Mouse (Mus musculus): ENCODE data around the gene Wwp2. TPM values are rescaled to one million over a fixed set of nuclear protein-coding genes. Genes with fewer than 3 reads are reported as not detected.
A peak's percentile ranks its signal among the peaks of the same experiment; 100 is the strongest.

Wwp2 gene
- polyA plus RNA-seq, 1 experiment from 2014 or later: 28.5 TPM

DNA sequence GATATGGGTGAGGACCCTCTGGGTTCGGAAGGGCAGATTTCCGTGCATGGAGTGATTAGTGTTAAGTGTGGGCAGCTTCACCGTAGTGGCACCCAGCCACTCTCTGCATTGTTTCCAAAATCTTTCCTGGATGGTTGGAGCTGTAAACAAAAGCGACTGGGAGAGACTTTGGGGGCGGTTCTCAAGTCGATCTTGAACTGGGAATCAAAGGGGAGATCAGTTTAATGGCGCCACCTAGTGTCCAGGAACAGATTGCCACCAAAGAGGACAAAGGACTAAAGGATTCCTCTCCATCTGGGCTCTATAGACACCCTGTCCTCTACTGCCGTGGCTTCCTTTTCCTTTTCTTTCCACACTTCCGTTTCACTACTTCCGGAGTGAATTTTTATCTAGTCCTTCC, 140.5 kb downstream of the Wwp2 start:
- H3K4me3 ChIP-seq (ENCODE audit: control insufficient read depth in 1 of 2, insufficient read depth in 1 of 2, low read depth in 1 of 2, low read length in 2 of 2): peak overlapping the region; percentile 15 to 28; a peak in 2 of 4 replicates
- H3K4me1 ChIP-seq (ENCODE audit: control insufficient read depth in 2 of 2, insufficient read depth in 2 of 2, low read length in 2 of 2): peaks cover 2 to 4% of the 10 kb centered on the region in 2 experiments; a peak in 2 of 4 replicates
- H3K36me3 ChIP-seq (ENCODE audit: control insufficient read depth, insufficient read depth, low read length): peaks cover 36% of the 10 kb centered on the region
- no peak for ATAC-seq (ENCODE audit: insufficient number of reproducible peaks, insufficient read depth, low FRiP score, low read depth)
- peak overlapping the region; percentile 59 for H3K4me2 ChIP-seq (ENCODE audit: low read length)
- H3K9ac ChIP-seq (ENCODE audit: low read length): peak overlapping the region; percentile 68
- no peaks in the 10 kb centered on the region for H3K27me3 ChIP-seq (ENCODE audit: control insufficient read depth, insufficient read depth, low read length)
- 10% methylated on average over 10 of the region's 10 CpGs for WGBS
- H3K27ac ChIP-seq (replicated peaks in 1 of 2; ENCODE audit: control insufficient read depth in 1 of 2, insufficient read depth in 1 of 2, low read depth in 2 of 2, low read length in 2 of 2): 0 out of 4 replicates have a peak overlapping the region, but pooled peaks of 1 of the 2 experiments have one; percentile 6
- H3K9me3 ChIP-seq (ENCODE audit: control insufficient read depth, low read length): no peaks in the 10 kb centered on the region

GRCm38 (mm10) chr8:107577640-107578039, 141.5 kb downstream of the Wwp2 start:
- no peak for ATAC-seq (ENCODE audit: insufficient number of reproducible peaks, insufficient read depth, low FRiP score, low read depth)
- 76% methylated on average over 4 of the region's 4 CpGs for WGBS

GRCm38 (mm10) chr8:107578132-107578531, 142.0 kb downstream of the Wwp2 start:
- H3K27me3 ChIP-seq (ENCODE audit: control insufficient read depth, insufficient read depth, low read length): no peaks in the 10 kb centered on the region
- WGBS: 79% methylated on average over 8 of the region's 8 CpGs
- no peak overlapping the region for H3K9ac ChIP-seq (ENCODE audit: low read length)
- H3K4me1 ChIP-seq (ENCODE audit: control insufficient read depth in 2 of 2, insufficient read depth in 2 of 2, low read length in 2 of 2): peaks cover 2 to 4% of the 10 kb centered on the region in 2 experiments; a peak in 2 of 4 replicates
- ATAC-seq (ENCODE audit: insufficient number of reproducible peaks, insufficient read depth, low FRiP score, low read depth): no peak
- no peak overlapping the region for H3K4me3 ChIP-seq (ENCODE audit: control insufficient read depth in 1 of 2, insufficient read depth in 1 of 2, low read depth in 1 of 2, low read length in 2 of 2)
- H3K4me2 ChIP-seq (ENCODE audit: low read length): no peak overlapping the region
- H3K9me3 ChIP-seq (ENCODE audit: control insufficient read depth, low read length): no peaks in the 10 kb centered on the region
- no peak overlapping the region for H3K27ac ChIP-seq (replicated peaks in 1 of 2; ENCODE audit: control insufficient read depth in 1 of 2, insufficient read depth in 1 of 2, low read depth in 2 of 2, low read length in 2 of 2)
- peaks cover 50% of the 10 kb centered on the region for H3K36me3 ChIP-seq (ENCODE audit: control insufficient read depth, insufficient read depth, low read length)

More at GRCm38 (mm10) chr8:107577640-107578039, 141.5 kb downstream of the Wwp2 start:
- H3K27ac ChIP-seq (replicated peaks in 1 of 2; ENCODE audit: control insufficient read depth in 1 of 2, insufficient read depth in 1 of 2, low read depth in 2 of 2, low read length in 2 of 2): no peak overlapping the region
- peaks cover 46% of the 10 kb centered on the region for H3K36me3 ChIP-seq (ENCODE audit: control insufficient read depth, insufficient read depth, low read length)
- H3K27me3 ChIP-seq (ENCODE audit: control insufficient read depth, insufficient read depth, low read length): no peaks in the 10 kb centered on the region
- H3K4me1 ChIP-seq (ENCODE audit: control insufficient read depth in 2 of 2, insufficient read depth in 2 of 2, low read length in 2 of 2): peaks cover 2 to 4% of the 10 kb centered on the region in 2 experiments; a peak in 2 of 4 replicates
- H3K9me3 ChIP-seq (ENCODE audit: control insufficient read depth, low read length): no peaks in the 10 kb centered on the region
- H3K4me2 ChIP-seq (ENCODE audit: low read length): no peak overlapping the region
- no peak overlapping the region for H3K9ac ChIP-seq (ENCODE audit: low read length)
- no peak overlapping the region for H3K4me3 ChIP-seq (ENCODE audit: control insufficient read depth in 1 of 2, insufficient read depth in 1 of 2, low read depth in 1 of 2, low read length in 2 of 2)

- H3K4me2 ChIP-seq (ENCODE audit: low read length): no peak overlapping the region
- H3K9me3 ChIP-seq (ENCODE audit: control insufficient read depth, low read length): no peaks in the 10 kb centered on the region
- 79% methylated on average over 8 of the region's 8 CpGs for WGBS
- no peak for ATAC-seq (ENCODE audit: insufficient number of reproducible peaks, insufficient read depth, low FRiP score, low read depth)
- H3K9ac ChIP-seq (ENCODE audit: low read length): no peak overlapping the region
- no peak overlapping the region for H3K27ac ChIP-seq (replicated peaks in 1 of 2; ENCODE audit: control insufficient read depth in 1 of 2, insufficient read depth in 1 of 2, low read depth in 2 of 2, low read length in 2 of 2)
- H3K27me3 ChIP-seq (ENCODE audit: control insufficient read depth, insufficient read depth, low read length): no peaks in the 10 kb centered on the region
- H3K4me1 ChIP-seq (ENCODE audit: control insufficient read depth in 2 of 2, insufficient read depth in 2 of 2, low read length in 2 of 2): peaks cover 2 to 4% of the 10 kb centered on the region in 2 experiments; a peak in 2 of 4 replicates
- no peak overlapping the region for H3K4me3 ChIP-seq (ENCODE audit: control insufficient read depth in 1 of 2, insufficient read depth in 1 of 2, low read depth in 1 of 2, low read length in 2 of 2)
- peaks cover 55% of the 10 kb centered on the region for H3K36me3 ChIP-seq (ENCODE audit: control insufficient read depth, insufficient read depth, low read length)
Measured at GRCm38 (mm10) chr8:107578541-107578940, 142.4 kb downstream of the Wwp2 start.

DNA sequence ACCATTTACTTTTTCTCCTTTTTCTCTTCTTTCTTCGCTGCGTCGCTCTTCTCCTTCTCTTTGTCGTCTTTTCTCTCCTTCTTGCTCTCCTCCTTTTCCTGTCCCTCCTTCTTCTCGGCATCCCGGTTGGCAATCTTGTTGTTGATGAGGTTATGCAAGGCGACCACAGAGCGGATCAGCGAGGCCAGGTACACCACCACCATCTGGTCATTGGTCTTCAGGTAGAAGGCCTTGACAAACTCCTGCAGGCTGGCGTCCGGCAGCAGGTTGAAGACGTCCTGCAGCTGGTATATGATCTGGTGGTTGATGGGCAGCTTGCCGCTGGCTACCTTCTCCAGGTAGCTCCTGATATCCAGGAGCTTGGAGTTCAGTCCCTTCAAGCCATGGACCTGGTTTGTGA, 144.7 kb downstream of the Wwp2 start:
- Histone ChIP-seq H3K9me3 (ENCODE audit: control insufficient read depth, low read length) (no peaks in the 10 kb centered on the region), H3K4me3 (ENCODE audit: control insufficient read depth in 1 of 2, insufficient read depth in 1 of 2, low read depth in 1 of 2, low read length in 2 of 2) (no peak overlapping the region), H3K27ac (replicated peaks in 1 of 2; ENCODE audit: control insufficient read depth in 1 of 2, insufficient read depth in 1 of 2, low read depth in 2 of 2, low read length in 2 of 2) (no peak overlapping the region), H3K4me1 (ENCODE audit: control insufficient read depth in 2 of 2, insufficient read depth in 2 of 2, low read length in 2 of 2) (peaks cover 2 to 4% of the 10 kb centered on the region in 2 experiments; a peak in 2 of 4 replicates), H3K9ac (ENCODE audit: low read length) (no peak overlapping the region), H3K27me3 (ENCODE audit: control insufficient read depth, insufficient read depth, low read length) (no peaks in the 10 kb centered on the region), H3K4me2 (ENCODE audit: low read length) (no peak overlapping the region), H3K36me3 (ENCODE audit: control insufficient read depth, insufficient read depth, low read length) (peaks cover 78% of the 10 kb centered on the region)
- no peak for ATAC-seq (ENCODE audit: insufficient number of reproducible peaks, insufficient read depth, low FRiP score, low read depth)
- WGBS: 91% methylated on average over 13 of the region's 13 CpGs

- Histone ChIP-seq H3K4me1 (ENCODE audit: control insufficient read depth in 2 of 2, insufficient read depth in 2 of 2, low read length in 2 of 2) (peaks cover 1 to 3% of the 10 kb centered on the region in 2 experiments; a peak in 3 of 4 replicates), H3K9ac (ENCODE audit: low read length) (no peak overlapping the region), H3K36me3 (ENCODE audit: control insufficient read depth, insufficient read depth, low read length) (peaks cover 83% of the 10 kb centered on the region), H3K27ac (replicated peaks in 1 of 2; ENCODE audit: control insufficient read depth in 1 of 2, insufficient read depth in 1 of 2, low read depth in 2 of 2, low read length in 2 of 2) (no peak overlapping the region), H3K9me3 (ENCODE audit: control insufficient read depth, low read length) (no peaks in the 10 kb centered on the region), H3K27me3 (ENCODE audit: control insufficient read depth, insufficient read depth, low read length) (no peaks in the 10 kb centered on the region), H3K4me2 (ENCODE audit: low read length) (no peak overlapping the region), H3K4me3 (ENCODE audit: control insufficient read depth in 1 of 2, insufficient read depth in 1 of 2, low read depth in 1 of 2, low read length in 2 of 2) (no peak overlapping the region)
- no peak for ATAC-seq (ENCODE audit: insufficient number of reproducible peaks, insufficient read depth, low FRiP score, low read depth)
- WGBS: 97% methylated on average over 4 of the region's 4 CpGs
Measured at GRCm38 (mm10) chr8:107581536-107581935, 145.4 kb downstream of the Wwp2 start.

DNA sequence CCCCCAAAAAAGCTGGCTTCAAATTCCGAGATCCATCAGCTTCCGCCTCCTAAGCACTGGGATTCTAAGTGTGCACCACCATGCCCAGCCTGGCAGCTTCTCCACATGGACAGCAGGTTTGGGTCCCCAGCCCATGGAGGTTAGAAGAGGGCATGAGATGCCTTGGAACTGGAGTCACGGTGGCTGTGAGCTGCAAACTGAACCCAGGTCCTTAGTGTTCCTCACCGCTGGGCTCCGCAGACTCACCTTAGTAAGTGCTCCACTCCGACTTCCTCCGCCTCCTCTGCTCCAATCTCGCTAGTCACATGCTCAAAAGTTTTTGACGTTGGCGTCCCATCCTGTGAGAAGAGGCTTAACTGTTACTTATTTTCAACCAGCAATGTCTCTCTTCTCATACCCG, 146.0 kb downstream of the Wwp2 start:
- Histone ChIP-seq H3K27ac (replicated peaks in 1 of 2; ENCODE audit: control insufficient read depth in 1 of 2, insufficient read depth in 1 of 2, low read depth in 2 of 2, low read length in 2 of 2) (no peak overlapping the region), H3K27me3 (ENCODE audit: control insufficient read depth, insufficient read depth, low read length) (no peaks in the 10 kb centered on the region), H3K4me2 (ENCODE audit: low read length) (no peak overlapping the region), H3K4me3 (ENCODE audit: control insufficient read depth in 1 of 2, insufficient read depth in 1 of 2, low read depth in 1 of 2, low read length in 2 of 2) (no peak overlapping the region), H3K9me3 (ENCODE audit: control insufficient read depth, low read length) (no peaks in the 10 kb centered on the region), H3K36me3 (ENCODE audit: control insufficient read depth, insufficient read depth, low read length) (peaks cover 83% of the 10 kb centered on the region), H3K9ac (ENCODE audit: low read length) (no peak overlapping the region), H3K4me1 (ENCODE audit: control insufficient read depth in 2 of 2, insufficient read depth in 2 of 2, low read length in 2 of 2) (peaks cover 0 to 8% of the 10 kb centered on the region in 2 experiments; a peak in 2 of 4 replicates)
- ATAC-seq (ENCODE audit: insufficient number of reproducible peaks, insufficient read depth, low FRiP score, low read depth): no peak
- 91% methylated on average over 11 of the region's 11 CpGs for WGBS
